Mouse (Mus musculus) adrenal gland, postnatal 36 days (tissue): ENCODE data around the gene Ccdc117. TPM values are rescaled to one million over a fixed set of nuclear protein-coding genes. Genes with fewer than 3 reads are reported as not detected.
"Not testable (repeated sequence)": the region's sequence is repeated elsewhere in the genome, so short reads cannot be mapped to it uniquely, and the experiment has no call there.

Experiments
- DNase-seq, 2 experiments: peaks; one replicate each; pipeline ENCODE4 v3.0.0; 2021; ENCODE audit warnings: mixed read lengths in 1 of 2
- total RNA-seq, 2 experiments: library from RNA; stranded (reverse); gene quantifications; 2 replicates each; pipeline ENCODE4 v1.2.3; 2021

The Ccdc117 gene
- total RNA-seq, 2 experiments from 2014 or later, result 33.7 to 37.5 TPM

DNA sequence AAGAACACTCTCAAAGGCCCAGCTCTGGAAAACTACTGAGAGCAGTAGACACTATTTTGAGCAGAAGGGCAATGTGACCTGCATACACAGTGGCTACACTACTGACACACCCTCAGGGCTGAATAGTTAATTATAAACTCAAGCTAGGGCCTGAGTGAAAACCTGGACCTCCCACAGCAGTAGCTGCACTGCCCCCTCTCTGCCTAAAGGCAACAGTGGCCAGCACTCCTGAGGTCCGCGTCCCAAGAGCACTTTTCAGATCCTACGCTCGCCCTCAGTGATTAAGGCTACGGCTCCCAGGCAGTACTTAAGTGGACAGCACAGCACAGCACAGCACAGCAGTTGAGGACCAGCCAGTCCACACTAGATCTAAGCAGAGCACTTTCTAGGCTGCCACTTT lies 8.9 kb downstream of the Ccdc117 start:
- no peak for DNase-seq

DNA sequence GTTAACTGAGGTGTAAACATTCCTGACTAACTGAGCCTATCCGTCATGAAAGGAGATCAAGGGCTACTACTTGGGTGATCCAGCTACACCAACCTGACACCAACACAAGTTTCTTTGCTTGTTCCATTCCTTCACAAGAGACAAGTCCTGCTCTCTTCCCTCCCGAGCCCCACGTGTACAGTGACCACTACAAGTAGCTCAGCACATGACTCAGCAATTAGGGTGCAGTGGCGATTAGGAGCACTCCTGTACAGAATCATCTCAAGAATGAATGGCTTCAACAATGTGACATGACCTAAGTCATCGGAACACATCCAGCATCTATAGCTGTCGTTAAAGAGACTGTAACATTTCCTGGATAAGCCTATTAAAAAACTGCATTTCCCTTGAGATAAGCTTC lies 11.3 kb downstream of the Ccdc117 start:
- no peak for DNase-seq

DNA sequence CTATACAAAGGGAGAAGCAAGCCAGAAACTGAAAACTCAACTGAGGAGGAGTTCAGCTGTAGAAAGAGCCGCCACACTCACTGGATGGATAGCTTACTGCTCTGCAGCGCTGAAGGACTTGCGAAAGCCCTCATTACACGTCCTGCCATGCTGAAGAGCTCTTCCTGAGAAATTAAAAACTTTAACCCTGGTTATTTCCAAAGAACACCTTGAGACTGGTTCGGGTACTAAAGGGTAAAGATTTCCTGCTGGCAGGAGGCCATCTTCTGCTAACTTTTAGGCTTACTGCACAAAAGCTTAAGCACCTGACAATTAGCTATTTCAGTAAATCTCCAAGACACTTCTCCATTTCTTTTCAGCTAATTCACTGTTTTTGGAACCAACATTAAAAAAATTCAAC lies 11.8 kb downstream of the Ccdc117 start:
- DNase-seq, result no peak

DNA sequence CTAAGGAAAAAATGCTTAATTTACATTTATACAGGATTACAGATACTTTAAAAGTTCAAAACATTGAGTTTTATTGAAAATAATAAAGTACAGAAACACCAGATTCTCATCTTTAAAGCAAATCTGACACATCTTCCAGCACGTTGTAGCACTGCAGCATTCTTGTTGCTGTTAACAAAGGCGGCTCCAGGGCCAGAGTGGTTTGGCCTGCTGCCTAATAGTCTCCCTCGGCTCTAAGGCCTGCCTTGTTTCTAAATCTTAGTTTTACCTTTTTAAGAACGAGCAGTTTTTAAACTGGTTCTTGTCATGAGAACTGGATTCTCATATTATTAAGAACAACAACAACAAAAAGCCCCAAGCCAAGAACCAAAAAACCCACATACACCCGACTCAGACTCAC lies 13.1 kb downstream of the Ccdc117 start:
- peak in 1 of 2 experiments; percentile 48 for DNase-seq

DNA sequence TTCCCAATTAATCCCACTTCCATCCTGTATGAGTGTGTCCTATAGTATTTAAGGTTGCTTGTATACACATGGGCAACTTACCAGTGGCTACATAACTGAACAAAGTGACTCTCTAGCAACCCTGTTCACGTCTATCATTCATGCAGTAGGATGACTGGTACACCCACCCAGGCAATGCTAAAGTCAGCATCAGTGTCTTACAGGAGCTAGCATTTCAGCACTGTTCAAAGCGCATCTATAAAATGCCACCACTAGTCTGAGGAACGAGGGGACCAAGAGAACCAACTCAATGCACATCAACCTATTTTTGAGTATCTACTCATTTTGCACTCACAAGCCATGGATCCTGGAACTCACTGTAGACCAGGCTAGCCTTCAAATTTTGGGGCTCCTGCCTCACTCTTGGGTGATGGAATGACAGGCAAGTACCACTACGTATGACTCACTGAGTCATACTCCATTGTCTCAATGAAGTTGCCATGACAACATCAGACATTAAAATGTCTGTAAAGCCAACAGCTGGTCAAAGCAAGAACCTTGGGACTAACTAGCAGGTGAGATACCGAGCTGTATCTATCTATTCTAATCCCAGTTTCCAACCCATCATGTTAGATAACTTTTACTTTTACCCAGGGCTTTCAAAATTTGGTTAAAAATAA lies 14.0 kb downstream of the Ccdc117 start:
- no peak for DNase-seq

DNA sequence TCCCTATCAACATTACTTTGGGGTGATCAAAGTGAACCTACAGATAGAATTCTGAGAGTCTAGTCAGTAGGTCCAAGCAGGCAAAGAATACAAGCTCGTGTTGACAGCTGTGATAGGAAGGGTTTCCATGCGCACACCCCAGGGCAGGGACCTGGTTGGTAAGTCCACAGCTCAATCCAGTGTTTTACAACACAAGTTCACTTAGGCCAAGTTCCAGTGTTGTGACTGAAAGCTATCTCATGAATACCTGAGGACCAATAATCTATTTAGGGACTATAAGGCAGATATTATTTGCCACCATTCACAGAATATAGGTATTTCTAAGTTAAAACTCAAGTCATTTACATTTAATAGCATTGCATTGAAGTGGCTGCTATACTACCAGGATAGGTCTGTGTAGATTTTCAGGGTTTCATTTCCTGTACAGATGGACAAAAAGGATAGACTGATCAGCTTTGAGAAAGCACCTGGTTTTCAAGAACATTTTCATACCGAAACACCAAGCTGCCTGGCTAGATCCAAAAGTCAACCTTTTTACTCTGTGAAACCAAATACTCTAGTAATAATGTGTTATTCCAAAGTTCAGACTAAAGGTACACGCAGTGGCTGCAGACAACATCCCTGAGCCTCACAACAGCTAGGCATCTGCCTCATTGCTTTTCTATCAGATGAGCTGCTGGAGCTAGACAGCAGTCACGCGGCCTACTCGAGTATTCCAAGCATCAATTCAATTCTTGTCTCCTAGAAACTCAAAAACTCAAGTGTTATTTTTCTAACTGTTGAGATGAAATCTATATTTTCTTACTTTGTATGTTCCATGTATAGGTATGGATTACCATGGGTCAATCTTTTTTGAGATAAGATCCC lies 15.2 kb downstream of the Ccdc117 start:
- no peak for DNase-seq

DNA sequence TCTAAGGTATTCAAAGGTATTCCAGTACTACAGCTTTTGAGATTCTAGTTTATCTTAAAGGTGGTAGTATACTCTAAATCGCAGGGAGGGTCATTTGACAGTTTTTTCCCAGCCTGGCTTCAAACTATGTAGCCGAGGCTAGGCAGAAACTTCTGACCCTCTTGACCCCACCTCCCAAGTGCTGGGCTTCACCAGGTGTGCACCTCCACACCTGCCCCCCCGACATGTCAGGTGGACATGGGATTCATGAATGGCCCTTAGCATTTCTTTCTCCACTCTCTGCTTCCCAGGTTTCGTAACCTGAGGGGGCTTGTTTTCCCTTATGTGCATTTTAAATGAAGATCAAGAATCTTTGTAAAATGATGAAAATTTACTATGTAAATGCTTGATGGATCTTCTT lies 16.6 kb downstream of the Ccdc117 start:
- DNase-seq, result peak in 1 of 2 experiments; percentile 30

DNA sequence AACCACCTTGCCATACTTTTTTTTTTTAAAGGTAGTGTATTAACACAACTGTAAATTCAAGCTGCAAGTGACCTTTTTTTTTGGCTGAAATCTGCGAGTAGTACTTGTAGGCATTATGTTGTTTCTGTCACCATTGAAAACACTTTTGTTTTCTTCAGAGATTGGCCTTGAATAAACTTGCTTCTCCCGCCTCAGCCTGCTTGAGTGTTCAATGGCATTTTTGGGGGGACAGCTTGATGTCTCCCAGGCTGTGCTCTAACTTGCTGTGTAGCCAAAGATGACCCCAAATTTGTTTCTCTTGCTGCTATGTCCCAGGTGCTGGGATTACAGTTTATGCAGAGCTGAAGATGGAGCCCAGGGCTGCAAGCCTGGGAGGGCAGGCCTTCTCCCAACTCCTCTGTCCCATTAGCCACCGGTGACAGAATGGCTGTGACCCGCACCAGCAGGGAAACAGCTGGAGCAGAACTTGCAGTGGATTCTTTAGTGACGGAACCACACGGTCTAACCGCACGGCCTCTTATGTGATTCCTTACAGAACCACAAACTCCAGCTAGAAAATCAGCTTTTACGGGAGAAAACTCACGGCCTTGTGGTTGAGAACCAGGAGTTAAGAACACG lies 19.1 kb downstream of the Ccdc117 start:
- DNase-seq, result no peak

DNA sequence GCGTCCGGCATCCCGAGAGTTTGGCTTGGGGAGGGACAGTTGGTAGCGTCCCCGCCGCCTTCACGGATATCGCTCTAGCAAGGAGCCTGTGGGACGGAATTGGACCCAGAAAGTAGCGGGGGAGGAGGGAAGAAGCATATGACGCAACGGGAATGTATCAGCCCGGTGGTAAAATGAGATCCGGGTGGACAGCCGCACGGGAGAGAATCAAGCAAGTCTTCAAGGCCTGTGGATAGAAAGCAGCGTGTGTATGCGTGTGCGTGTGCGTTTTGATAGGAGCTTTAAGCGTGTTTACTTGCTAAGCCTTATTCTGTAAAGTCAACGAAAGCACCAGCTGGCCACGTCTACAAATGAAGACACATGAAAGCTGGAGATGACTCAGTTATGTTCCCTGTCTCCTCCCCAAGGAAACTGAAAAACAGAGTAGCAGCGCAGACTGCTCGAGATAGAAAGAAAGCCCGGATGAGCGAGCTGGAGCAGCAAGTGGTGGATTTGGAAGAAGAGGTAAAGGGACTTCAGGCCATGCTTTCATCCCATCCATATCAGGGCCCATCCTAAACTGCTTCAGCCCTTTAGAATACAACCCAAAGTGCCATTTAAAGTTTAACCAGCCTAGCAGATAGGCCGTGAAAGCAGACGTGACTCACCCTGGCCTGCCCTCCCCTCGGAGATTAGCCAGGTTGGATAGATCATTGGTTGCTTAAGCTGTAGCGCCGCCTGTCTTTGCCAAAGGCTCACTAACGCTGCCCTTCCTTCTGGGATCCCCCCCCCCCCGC lies 20.3 kb downstream of the Ccdc117 start:
- peak; percentile 87 to 89 for DNase-seq

DNA sequence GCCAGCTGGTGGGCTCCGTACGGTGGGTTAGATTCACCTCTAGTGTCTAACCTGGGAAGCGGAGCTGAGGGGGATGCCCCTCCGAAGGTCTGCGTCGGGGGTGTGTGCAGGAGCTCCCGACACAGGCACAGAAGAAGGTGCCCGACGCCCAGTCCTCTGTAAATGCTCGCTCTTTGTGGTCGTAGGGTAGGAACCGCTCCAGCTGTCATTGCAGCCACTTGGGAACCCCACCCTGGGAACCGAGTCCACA lies 20.8 kb downstream of the Ccdc117 start:
- DNase-seq, result no peak

DNA sequence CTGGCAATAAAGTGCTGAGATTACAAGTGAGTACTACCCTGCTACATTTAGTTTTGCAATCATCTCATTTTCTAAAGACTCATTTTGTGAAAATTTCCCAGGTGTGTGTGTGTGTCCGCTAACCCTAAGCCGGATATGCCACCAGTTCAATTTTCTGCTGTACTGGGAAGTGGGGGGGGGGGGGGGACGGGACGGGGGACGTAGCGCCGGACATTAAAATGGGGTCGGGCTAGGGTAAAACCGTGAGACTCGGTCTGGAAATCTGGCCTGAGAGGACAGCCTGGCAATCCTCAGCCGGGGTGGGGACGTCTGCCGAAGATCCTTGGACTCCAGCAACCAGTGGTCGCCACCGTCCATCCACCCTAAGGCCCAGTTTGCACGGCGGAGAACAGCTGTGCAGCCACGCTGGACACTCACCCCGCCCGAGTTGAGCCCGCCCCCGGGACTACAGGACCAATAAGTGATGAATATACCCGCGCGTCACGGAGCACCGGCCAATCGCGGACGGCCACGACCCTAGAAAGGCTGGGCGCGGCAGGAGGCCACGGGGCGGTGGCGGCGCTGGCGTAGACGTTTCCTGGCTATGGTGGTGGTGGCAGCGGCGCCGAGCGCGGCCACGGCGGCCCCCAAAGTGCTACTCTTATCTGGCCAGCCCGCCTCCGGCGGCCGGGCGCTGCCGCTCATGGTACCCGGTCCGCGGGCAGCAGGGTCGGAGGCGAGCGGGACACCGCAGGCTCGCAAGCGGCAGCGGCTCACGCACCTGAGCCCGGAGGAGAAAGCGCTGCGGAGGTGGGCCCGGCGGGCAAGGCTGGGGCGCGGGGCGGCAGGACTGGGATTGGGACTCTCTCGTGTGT lies 21.3 kb downstream of the Ccdc117 start, which contains the start of gene Xbp1:
Xbp1 (plus strand) TSS at position 248 of the 854 bp plus-strand sequence.
- DNase-seq, result peak; percentile 99

DNA sequence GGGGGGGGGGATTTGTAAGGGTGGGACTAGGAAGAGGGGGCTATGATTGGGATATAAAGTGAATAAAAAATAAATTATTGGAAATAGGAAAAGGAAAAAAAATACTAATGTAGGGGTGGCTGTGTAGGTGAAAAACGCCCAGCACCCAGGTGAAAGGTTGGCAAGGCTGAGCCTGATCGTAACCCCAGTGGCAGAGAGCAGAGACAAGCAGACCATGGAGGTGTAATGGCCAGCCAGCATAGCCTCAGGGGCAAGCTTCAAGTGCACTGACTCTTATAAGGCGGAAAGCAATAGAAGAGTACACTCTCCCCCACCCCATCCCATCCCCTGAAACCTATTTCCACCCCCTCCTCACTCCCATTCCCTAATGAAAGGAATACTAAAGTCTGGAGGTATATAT lies 22.3 kb downstream of the Ccdc117 start:
- no peak for DNase-seq

DNA sequence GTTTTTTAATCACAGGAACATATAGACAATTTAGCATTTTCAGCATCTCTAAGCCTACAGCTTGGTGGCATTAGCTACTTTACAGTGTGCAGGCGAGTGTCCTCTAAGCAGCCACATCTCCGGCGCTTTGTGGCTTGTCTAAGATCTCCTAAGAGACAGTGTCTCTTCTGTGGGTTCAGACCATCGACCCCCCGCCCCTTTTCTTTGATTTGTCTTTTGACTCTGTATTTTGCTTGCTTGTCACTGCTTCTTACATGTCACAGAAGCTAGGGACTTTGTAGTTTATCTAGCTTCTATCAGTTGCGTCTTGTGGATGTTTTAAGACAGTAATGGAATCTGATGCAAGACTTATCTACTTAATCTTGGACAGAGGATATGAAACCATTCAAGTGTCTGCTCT lies 24.6 kb downstream of the Ccdc117 start:
- no peak for DNase-seq

DNA sequence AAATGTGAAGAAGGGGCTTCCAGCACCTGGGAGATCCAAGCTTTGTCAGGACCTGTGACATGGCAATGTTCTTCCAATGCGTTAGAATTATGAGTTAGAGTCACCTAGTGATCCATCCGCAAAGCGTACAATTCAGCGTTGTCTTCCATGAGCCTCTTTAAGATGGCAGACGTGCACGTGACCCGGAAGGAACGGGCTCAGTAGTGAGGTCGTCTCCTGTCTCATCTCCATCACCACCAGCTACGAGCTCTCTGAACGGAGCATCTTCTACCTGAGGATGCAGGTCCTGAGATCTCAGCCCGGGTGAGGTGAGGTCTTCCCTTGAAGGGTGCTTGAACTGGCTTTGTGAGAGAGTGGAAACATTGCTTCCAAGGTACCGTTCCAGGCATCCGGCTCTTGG lies 25.4 kb downstream of the Ccdc117 start:
- no peak for DNase-seq

DNA sequence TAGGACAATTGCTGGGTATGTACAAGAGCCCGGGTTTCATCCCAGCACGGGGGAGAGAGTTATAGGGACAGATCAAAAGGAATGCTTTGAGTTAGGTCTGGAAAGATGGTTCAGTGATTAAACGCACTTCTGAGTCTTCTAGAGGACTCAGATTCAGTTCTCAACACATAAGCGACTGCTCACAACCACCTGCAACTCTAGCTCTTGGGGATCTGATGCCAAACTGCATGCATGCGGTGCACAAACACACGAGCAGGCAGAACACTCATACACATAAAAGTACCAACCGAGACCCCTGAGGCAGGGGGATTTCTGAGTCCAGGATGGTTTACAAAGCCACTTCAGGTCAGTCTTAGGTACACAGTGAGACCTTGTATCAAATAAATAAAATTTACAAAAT lies 25.8 kb downstream of the Ccdc117 start:
- DNase-seq, result no peak

DNA sequence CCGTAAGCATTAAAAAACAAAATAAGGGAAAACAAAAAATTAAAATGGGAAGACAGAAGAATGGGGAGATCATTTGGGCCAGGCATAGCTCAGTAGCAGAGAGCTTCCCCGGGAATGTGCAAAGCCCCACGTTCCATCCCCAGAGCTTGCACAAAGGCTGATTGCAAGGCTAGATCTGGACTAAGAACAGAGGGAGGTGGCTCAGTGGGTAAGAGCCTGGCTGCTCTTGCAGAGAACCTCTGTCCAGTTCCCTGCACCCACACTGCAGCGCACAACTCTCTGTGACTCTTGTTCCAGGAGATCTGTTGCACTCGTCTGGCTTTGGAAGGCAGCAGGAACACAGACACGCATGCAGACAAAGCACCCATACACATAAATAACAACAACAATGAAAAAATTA lies 26.3 kb downstream of the Ccdc117 start:
- DNase-seq, result no peak

DNA sequence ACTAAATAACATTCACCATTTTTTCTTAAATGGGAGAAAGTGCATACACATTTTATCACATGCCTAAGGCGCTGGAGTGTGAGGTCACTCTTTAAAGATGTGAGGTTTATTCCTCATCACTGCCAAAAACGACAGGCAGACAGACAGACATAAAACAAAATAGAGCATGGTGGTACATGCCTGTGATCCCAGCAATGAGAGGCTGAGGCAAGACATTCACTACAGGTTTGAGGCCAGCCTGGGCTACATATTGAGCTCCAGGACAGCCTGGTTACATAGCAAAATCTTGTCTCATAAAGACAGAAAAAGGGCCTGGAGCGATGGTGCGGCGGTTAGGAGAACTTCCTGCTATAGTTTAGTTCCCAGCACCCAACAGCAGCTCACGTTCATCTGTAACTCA lies 26.8 kb downstream of the Ccdc117 start:
- no peak for DNase-seq

DNA sequence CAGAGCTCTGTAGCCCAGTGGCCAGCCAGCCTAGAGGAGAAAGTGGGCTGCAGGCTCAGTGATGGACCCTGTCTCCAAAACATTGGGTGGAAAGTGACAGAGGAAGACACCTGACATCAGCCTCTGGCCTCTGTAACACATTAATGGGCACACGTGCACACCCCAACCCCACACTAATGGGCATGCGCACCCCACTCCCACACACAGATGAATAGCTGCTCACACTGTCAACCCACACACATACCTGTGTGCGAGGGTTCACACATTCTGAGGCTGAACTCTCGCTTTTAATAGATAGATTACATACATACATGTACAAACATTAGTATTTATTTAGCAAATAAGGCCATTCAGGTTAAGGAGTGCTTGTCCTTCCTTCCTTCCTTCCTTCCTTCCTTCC lies 27.9 kb downstream of the Ccdc117 start:
- no peak for DNase-seq

DNA sequence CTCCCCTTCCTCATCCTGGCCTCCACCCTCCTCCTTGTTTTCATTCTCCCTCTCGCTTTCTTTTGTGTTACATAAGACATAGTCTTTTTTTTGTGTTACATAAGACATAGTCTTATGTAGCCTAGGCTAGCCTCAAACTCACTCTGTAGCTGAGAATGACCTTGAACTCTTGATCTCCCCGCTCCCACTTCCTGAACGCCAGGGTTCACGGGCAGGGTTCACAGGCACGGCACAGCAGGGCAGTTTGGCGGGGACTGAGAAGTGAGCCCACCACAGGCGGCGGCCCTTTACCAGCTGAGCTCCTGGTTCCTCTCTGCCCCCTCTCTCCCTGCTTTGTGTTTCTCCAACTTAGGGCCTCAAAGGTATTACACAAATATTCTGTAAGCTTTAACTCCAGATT lies 29.0 kb downstream of the Ccdc117 start:
- no peak for DNase-seq

DNA sequence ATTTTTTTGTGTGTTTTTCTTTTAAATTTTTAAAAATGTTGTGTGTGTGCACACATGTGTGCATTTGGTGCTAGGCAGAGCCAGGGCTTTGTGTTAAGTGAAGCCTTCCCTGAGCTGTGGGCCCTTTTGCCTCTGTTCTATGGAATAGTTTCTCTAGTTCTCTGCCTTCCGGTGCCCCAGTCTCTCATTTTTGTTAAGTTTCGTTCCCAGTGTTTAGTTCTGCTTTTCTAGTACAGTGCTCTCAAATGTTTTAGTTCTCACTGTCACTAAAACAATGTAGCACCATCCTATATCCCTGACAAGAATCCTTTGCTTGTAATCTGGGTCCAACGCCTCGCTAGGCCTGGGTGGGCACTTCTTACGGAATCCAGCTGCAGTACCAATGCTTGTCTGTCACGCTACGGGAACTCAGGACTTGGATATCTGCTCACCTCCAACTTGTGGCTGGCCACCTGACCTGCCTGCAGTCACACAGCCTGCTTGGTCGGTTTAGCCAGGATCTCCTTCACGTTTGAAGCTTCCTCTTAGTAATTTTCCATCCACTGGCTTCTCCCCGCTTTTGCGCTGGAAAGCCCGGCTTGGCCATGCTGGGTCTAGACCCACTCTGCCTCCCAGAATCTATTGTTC lies 29.8 kb downstream of the Ccdc117 start:
- DNase-seq, result no peak

DNA sequence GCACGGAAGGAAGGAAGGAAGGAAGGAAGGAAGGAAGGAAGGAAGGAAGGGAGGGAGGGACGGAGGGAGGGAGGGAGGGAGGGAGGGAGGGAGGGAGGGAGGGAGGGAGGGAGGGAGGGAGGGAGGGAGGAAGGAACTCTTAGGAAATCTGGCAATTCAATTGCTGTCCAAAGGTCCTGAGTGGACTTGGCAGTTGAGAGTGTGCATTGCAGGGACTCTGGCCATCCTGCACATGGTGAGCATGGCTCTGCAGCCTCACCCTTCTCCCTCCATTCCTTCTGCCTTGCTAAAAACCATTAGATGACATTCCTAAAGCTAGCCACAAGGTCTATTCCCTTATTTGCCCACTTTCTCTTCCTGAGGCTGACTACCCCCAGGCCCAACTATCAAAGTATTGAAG lies 31.3 kb downstream of the Ccdc117 start:
- DNase-seq, result not testable (repeated sequence)

DNA sequence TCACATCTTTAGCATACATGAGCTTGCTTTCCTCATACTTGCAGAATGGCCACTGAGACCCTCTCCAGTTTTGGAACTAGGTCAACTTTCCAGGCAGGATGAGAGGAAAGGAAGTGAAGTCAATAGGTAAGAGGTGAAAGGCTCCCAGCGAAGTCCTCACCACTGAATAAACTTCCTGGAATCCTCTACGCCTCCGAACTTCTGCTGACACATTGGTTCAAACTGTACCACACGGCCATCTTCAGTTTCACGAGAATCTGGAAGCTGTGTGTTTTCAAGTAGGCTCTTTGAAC lies 31.9 kb downstream of the Ccdc117 start:
- DNase-seq, result no peak
